Mouse (Mus musculus) hindbrain, embryonic 11.5 days (tissue): Measurements from ENCODE around the gene Dpp8. TPM values are rescaled to one million over a fixed set of nuclear protein-coding genes. Genes with fewer than 3 reads are reported as not detected.

Experiments
- ATAC-seq: fragments of 200-750 bp; cut with Nextera tagmentation; 2 replicates; pipeline ENCODE4 v1.8.0; 2017; ENCODE audit warnings: mild to moderate bottlenecking, moderate TSS enrichment, moderate library complexity; ENCODE audit not compliant: low FRiP score
- DNase-seq: peaks from one replicate; pipeline ENCODE4 v3.0.0-alpha.2; 2015; ENCODE audit warnings: low spot score
- H3K27ac ChIP-seq: fragments of 300-500 bp; sonication (generic); 2 replicates; pipeline ENCODE4 v1.5.1; 2014; ENCODE audit warnings: mild to moderate bottlenecking, low read depth, low read length
- H3K27me3 ChIP-seq: fragments of 300-500 bp; sonication (generic); 2 replicates; pipeline ENCODE4 v1.6.1; 2014; ENCODE audit warnings: mild to moderate bottlenecking, low read length, moderate library complexity, mixed read lengths; ENCODE audit not compliant: control insufficient read depth, insufficient read depth
- H3K36me3 ChIP-seq: fragments of 300-500 bp; sonication (generic); 2 replicates; pipeline ENCODE4 v1.6.1; 2014; ENCODE audit warnings: mild to moderate bottlenecking, low read length, moderate library complexity, mixed read lengths; ENCODE audit not compliant: control insufficient read depth, insufficient read depth
- H3K4me1 ChIP-seq: fragments of 300-500 bp; sonication (generic); replicated peaks from 2 replicates; pipeline ENCODE4 v1.6.1; 2014; ENCODE audit warnings: low read length, mixed read lengths; ENCODE audit not compliant: control insufficient read depth, insufficient read depth
- H3K4me2 ChIP-seq: fragments of 300-500 bp; sonication (generic); replicated peaks from 2 replicates; pipeline ENCODE4 v1.6.1; 2014; ENCODE audit warnings: mild to moderate bottlenecking, low read depth, low read length
- H3K4me3 ChIP-seq: fragments of 300-500 bp; sonication (generic); 2 replicates; pipeline ENCODE4 v1.5.1; 2014; ENCODE audit warnings: low read depth, low read length
- H3K9ac ChIP-seq: fragments of 300-500 bp; sonication (generic); 2 replicates; pipeline ENCODE4 v1.6.1; 2014; ENCODE audit warnings: low read depth, low read length
- H3K9me3 ChIP-seq: fragments of 300-500 bp; sonication (generic); 2 replicates; pipeline ENCODE4 v1.6.1; 2016; ENCODE audit warnings: low read length; ENCODE audit not compliant: control insufficient read depth
- WGBS: fragments of 180-500 bp; shearing (Covaris S2); extraction: QIAGEN DNeasy Blood & Tissue Kit; methylation state at CpG from one replicate; pipeline ENCODE4 v1.1.7; 2014; 5-methylcytosine and 5-hydroxymethylcytosine counted together
- polyA plus RNA-seq: library from polyadenylated mRNA; unstranded; fragments of >200 nt; fragmentation: Nextera tagmentation; extraction: Ambion mirVana; gene quantifications from 2 replicates; pipeline ENCODE4 v1.2.1, GENCODE M21; 2014

Gene Dpp8
- polyA plus RNA-seq, 1 experiment from 2014 or later, result 35.4 TPM

- Histone ChIP-seq H3K9ac (no peak overlapping the region), H3K27me3 (no peaks in the 10 kb centered on the region), H3K36me3 (peaks cover 2% of the 10 kb centered on the region; the same call in 1 of the 2 replicates), H3K4me3 (no peak overlapping the region), H3K9me3 (no peaks in the 10 kb centered on the region), H3K27ac (no peak overlapping the region), H3K4me1 (no peaks in the 10 kb centered on the region), H3K4me2 (no peak overlapping the region)
- ATAC-seq (no peak), DNase-seq (no peak)
- WGBS, result 77% methylated on average over 1 of the region's 1 CpGs
Measured at GRCm38 (mm10) chr9:65086801-65087200, 54.6 kb downstream of the Dpp8 start.

- Histone ChIP-seq H3K4me3 (no peak overlapping the region), H3K27me3 (no peaks in the 10 kb centered on the region), H3K36me3 (peaks cover 2% of the 10 kb centered on the region; the same call in 1 of the 2 replicates), H3K27ac (no peak overlapping the region), H3K9me3 (no peaks in the 10 kb centered on the region), H3K9ac (no peak overlapping the region), H3K4me1 (no peaks in the 10 kb centered on the region), H3K4me2 (no peak overlapping the region)
- no peak for DNase-seq
- no peak for ATAC-seq
- WGBS, result 75% methylated on average over 5 of the region's 5 CpGs
Measured at GRCm38 (mm10) chr9:65087490-65087889, 55.3 kb downstream of the Dpp8 start.

- Histone ChIP-seq H3K27ac (no peak overlapping the region), H3K4me1 (peaks cover 5% of the 10 kb centered on the region; the same call in 1 of the 2 replicates), H3K9me3 (no peaks in the 10 kb centered on the region), H3K9ac (no peak overlapping the region), H3K4me3 (no peak overlapping the region), H3K4me2 (no peak overlapping the region), H3K36me3 (no peaks in the 10 kb centered on the region), H3K27me3 (no peaks in the 10 kb centered on the region)
- ATAC-seq, result no peak
- peak; percentile 37 for DNase-seq
- 48% methylated on average over 6 of the region's 6 CpGs for WGBS
Measured at GRCm38 (mm10) chr9:65094237-65094636, 62.0 kb downstream of the Dpp8 start.

GRCm38 (mm10) chr9:65100991-65101685, 68.9 kb downstream of the Dpp8 start, which contains the start of gene Igdcc4:
Igdcc4 (plus strand) TSS chr9:65101486.
- peak within 1 kb of the TSS; percentile 99 for H3K4me2 ChIP-seq
- WGBS, result 2% methylated on average over 35 of the region's 76 CpGs
- peak within 1 kb of the TSS; percentile 90 for H3K9ac ChIP-seq
- DNase-seq, result peak; percentile 57
- H3K4me1 ChIP-seq, result peaks cover 5% of the 10 kb centered on the region
- peaks cover 3% of the 10 kb centered on the region; the same call in 1 of the 2 replicates for H3K9me3 ChIP-seq
- peak within 1 kb of the TSS; percentile 77 for H3K4me3 ChIP-seq
- peak; percentile 13; the same call in 1 of the 2 replicates for ATAC-seq
- peak within 1 kb of the TSS; percentile 70 for H3K27ac ChIP-seq
- peaks cover 2% of the 10 kb centered on the region; the same call in 1 of the 2 replicates for H3K27me3 ChIP-seq
- no peaks in the 10 kb centered on the region for H3K36me3 ChIP-seq

- H3K4me1 ChIP-seq, result peaks cover 5% of the 10 kb centered on the region
- H3K4me3 ChIP-seq, result peak overlapping the region; percentile 77
- ATAC-seq (peak; percentile 73), DNase-seq (no peak)
- peak overlapping the region; percentile 99 for H3K4me2 ChIP-seq
- H3K36me3 ChIP-seq, result no peaks in the 10 kb centered on the region
- WGBS, result 0% methylated on average over 35 of the region's 39 CpGs
- peak overlapping the region; percentile 70 for H3K27ac ChIP-seq
- peaks cover 3% of the 10 kb centered on the region; the same call in 1 of the 2 replicates for H3K9me3 ChIP-seq
- peaks cover 2% of the 10 kb centered on the region; the same call in 1 of the 2 replicates for H3K27me3 ChIP-seq
- H3K9ac ChIP-seq, result peak overlapping the region; percentile 90
Measured at GRCm38 (mm10) chr9:65101686-65102376, 69.6 kb downstream of the Dpp8 start.

GRCm38 (mm10) chr9:65102377-65103172, 70.4 kb downstream of the Dpp8 start:
- peaks cover 2% of the 10 kb centered on the region; the same call in 1 of the 2 replicates for H3K27me3 ChIP-seq
- H3K4me2 ChIP-seq, result peak overlapping the region; percentile 99
- peak overlapping the region; percentile 90 for H3K9ac ChIP-seq
- H3K4me1 ChIP-seq, result peaks cover 5% of the 10 kb centered on the region
- peak; percentile 81 for DNase-seq
- peak overlapping the region; percentile 70 for H3K27ac ChIP-seq
- peak; percentile 79 for ATAC-seq
- no peaks in the 10 kb centered on the region for H3K36me3 ChIP-seq
- H3K9me3 ChIP-seq, result peaks cover 3% of the 10 kb centered on the region; the same call in 1 of the 2 replicates
- WGBS, result 1% methylated on average over 33 of the region's 36 CpGs
- peak overlapping the region; percentile 77 for H3K4me3 ChIP-seq

- Histone ChIP-seq H3K4me1 (peaks cover 5% of the 10 kb centered on the region), H3K36me3 (no peaks in the 10 kb centered on the region), H3K4me3 (peak overlapping the region; percentile 77), H3K9me3 (peaks cover 3% of the 10 kb centered on the region; the same call in 1 of the 2 replicates), H3K4me2 (peak overlapping the region; percentile 99), H3K27ac (peak overlapping the region; percentile 70), H3K9ac (no peak overlapping the region; the same call in 1 of the 2 replicates), H3K27me3 (peaks cover 2% of the 10 kb centered on the region; the same call in 1 of the 2 replicates)
- ATAC-seq (no peak), DNase-seq (peak; percentile 39)
- 35% methylated on average over 8 of the region's 8 CpGs for WGBS
Measured at GRCm38 (mm10) chr9:65103173-65103752, 71.0 kb downstream of the Dpp8 start.

GRCm38 (mm10) chr9:65106821-65107220, 74.6 kb downstream of the Dpp8 start:
- ATAC-seq (no peak), DNase-seq (no peak)
- Histone ChIP-seq H3K9me3 (no peaks in the 10 kb centered on the region), H3K27me3 (peaks cover 2% of the 10 kb centered on the region; the same call in 1 of the 2 replicates), H3K4me2 (no peak overlapping the region), H3K4me1 (peaks cover 12% of the 10 kb centered on the region), H3K9ac (no peak overlapping the region), H3K36me3 (no peaks in the 10 kb centered on the region), H3K27ac (no peak overlapping the region), H3K4me3 (no peak overlapping the region)
- 94% methylated on average over 4 of the region's 4 CpGs for WGBS
